21 mouse cellular contexts compared by ENCODE assay signal in genomic region chr16:21163423-21163822, GRCm38 (mm10). TPM values are rescaled to one million over a fixed set of nuclear protein-coding genes. Genes with fewer than 3 reads are reported as not detected.
"Had no signal": no experiment of that assay in that cellular context is flagged by ENCODE, and none has a peak within 500 bp of the region (broad histone marks: within the 10 kb centered on the region; RNA-seq: fewer than 3 reads in every experiment).

No protein-coding gene starts in this region.

RNA-seq across cellular contexts. Expression of gene Teddm3, which starts 9.6 kb away (rescaled TPM):
- total RNA-seq: gastrocnemius, adult 2 months; gastrocnemius, postnatal 10 days; gastrocnemius, postnatal 25 days; gastrocnemius, postnatal 4 days; heart, adult 2 months; heart, postnatal 14 days; heart, postnatal 36 days; hematopoietic stem cell, adult 5-6 weeks had no signal
- polyA plus RNA-seq: heart, adult 2 months; heart, embryonic 11.5 days; heart, embryonic 13.5 days; heart, embryonic 15.5 days; heart, postnatal 0 days; hindbrain, embryonic 11.5 days; intestine, embryonic 15.5 days; kidney, embryonic 14.5 days; limb, embryonic 10.5 days; limb, embryonic 12.5 days; liver, embryonic 11.5 days; liver, embryonic 13.5 days; liver, embryonic 15.5 days had no signal

RNA-seq across cellular contexts. Expression of gene Ephb3, which starts 41.1 kb away (rescaled TPM):
- polyA plus RNA-seq: inflammation-experienced regulatory T-cells, adult 6 months had no signal
